Mouse (Mus musculus) lung, embryonic 16.5 days (tissue): ENCODE results near the gene Hap1. TPM values are rescaled to one million over a fixed set of nuclear protein-coding genes. Genes with fewer than 3 reads are reported as not detected.

ENCODE experiments used
- ATAC-seq: fragments of 200-750 bp; cut with Nextera tagmentation; 2 replicates; pipeline ENCODE4 v1.8.0; 2017; ENCODE audit warnings: low read depth, mild to moderate bottlenecking, moderate library complexity
- H3K27ac ChIP-seq: fragments of 300-500 bp; sonication (generic); 2 replicates; pipeline ENCODE4 v1.5.1; 2014; ENCODE audit warnings: mild to moderate bottlenecking, control low read depth, low read length
- H3K27me3 ChIP-seq: fragments of 300-500 bp; sonication (generic); 2 replicates; pipeline ENCODE4 v1.6.1; 2014; ENCODE audit warnings: low read depth, low read length, mixed read lengths; ENCODE audit not compliant: control insufficient read depth, insufficient read depth
- H3K36me3 ChIP-seq: fragments of 300-500 bp; sonication (generic); 2 replicates; pipeline ENCODE4 v1.6.1; 2014; ENCODE audit warnings: low read length; ENCODE audit not compliant: control insufficient read depth, insufficient read depth
- H3K4me1 ChIP-seq: fragments of 300-500 bp; sonication (generic); replicated peaks from 2 replicates; pipeline ENCODE4 v1.6.1; 2014; ENCODE audit warnings: low read length, mixed read lengths; ENCODE audit not compliant: control insufficient read depth, insufficient read depth
- H3K4me2 ChIP-seq: fragments of 300-500 bp; sonication (generic); 2 replicates; pipeline ENCODE4 v1.6.1; 2014; ENCODE audit warnings: low read depth, low read length, control low read depth
- H3K4me3 ChIP-seq: fragments of 300-500 bp; sonication (generic); 2 replicates; pipeline ENCODE4 v1.5.1; 2014; ENCODE audit warnings: mild to moderate bottlenecking, low read length, control low read depth
- H3K9ac ChIP-seq: fragments of 300-500 bp; sonication (generic); 2 replicates; pipeline ENCODE4 v1.6.1; 2014; ENCODE audit warnings: low read length, control low read depth
- H3K9me3 ChIP-seq: fragments of 300-500 bp; sonication (generic); 2 replicates; pipeline ENCODE4 v1.6.1; 2016; ENCODE audit warnings: low read length; ENCODE audit not compliant: control insufficient read depth
- WGBS: fragments of 180-500 bp; shearing (Covaris S2); extraction: QIAGEN DNeasy Blood & Tissue Kit; methylation state at CpG from one replicate; pipeline ENCODE4 v1.1.7; 2014; 5-methylcytosine and 5-hydroxymethylcytosine counted together
- polyA plus RNA-seq: library from polyadenylated mRNA; unstranded; fragments of >200 nt; fragmentation: Nextera tagmentation; extraction: Ambion mirVana; gene quantifications from 2 replicates; pipeline ENCODE4 v1.2.1, GENCODE M21; 2015

Gene Hap1
- polyA plus RNA-seq, 1 experiment from 2014 or later = 19.7 TPM

- no peak overlapping the region for H3K4me2 ChIP-seq
- WGBS = 87% methylated on average over 7 of the region's 7 CpGs
- no peak overlapping the region for H3K9ac ChIP-seq
- H3K27me3 ChIP-seq = no peaks in the 10 kb centered on the region
- peak overlapping the region; percentile 53; the same call in 1 of the 2 replicates for H3K27ac ChIP-seq
- no peaks in the 10 kb centered on the region for H3K36me3 ChIP-seq
- H3K9me3 ChIP-seq = no peaks in the 10 kb centered on the region
- H3K4me3 ChIP-seq = no peak overlapping the region
- no peak for ATAC-seq
- H3K4me1 ChIP-seq = peaks cover 54% of the 10 kb centered on the region
These were observed 42.6 kb upstream of the Hap1 start for GRCm38 (mm10) chr11:100398517-100398916.

GRCm38 (mm10) chr11:100397600-100398389 is 41.9 kb upstream of the Hap1 start, which contains the start of gene Jup:
TSS of gene Jup (minus strand) at chr11:100397763.
- Histone ChIP-seq H3K4me2 (peak within 1 kb of the TSS; percentile 59), H3K9ac (peak within 1 kb of the TSS; percentile 88), H3K36me3 (no peaks in the 10 kb centered on the region), H3K27me3 (no peaks in the 10 kb centered on the region), H3K9me3 (no peaks in the 10 kb centered on the region), H3K4me3 (peak within 1 kb of the TSS; percentile 86), H3K27ac (peak within 1 kb of the TSS; percentile 93), H3K4me1 (peaks cover 57% of the 10 kb centered on the region)
- under 1% methylated on average over 35 of the region's 37 CpGs for WGBS
- ATAC-seq = peak; percentile 97

DNA sequence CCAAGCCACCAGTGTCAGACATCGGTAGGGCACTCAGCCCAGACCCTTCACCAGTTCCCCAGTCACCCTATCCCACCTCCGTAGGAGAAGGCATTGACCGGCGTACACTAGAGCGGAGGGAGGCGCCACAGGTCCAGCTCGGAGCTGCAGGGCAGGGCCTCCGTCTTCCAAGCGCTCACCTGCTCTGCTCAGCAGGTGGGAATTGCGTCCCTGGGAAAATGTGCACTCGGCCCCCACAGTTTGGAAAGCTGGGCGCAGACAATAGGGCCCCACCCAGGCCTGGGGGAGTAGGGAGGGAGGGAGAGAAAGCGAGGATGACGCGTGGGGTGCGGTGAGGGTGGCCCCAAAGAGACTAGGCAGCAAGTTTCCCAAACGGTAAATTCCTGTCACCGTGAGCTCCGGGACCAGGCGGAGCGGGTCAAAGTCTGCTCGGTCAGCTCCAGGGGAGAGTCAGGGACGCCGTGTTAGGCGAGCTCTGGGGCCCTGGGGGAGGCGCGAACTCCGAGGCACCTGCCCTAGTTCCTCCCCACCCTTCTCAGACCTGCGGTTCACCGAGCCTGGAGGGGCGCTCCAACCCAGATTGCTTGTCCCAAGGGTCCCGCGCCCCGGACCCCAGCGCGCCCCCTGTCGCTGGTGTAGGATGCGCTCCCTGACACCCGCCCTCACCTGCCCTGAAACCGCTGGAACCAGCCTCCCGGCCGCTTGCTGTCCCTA is 41.1 kb upstream of the Hap1 start:
- Histone ChIP-seq H3K9me3 (no peaks in the 10 kb centered on the region), H3K9ac (peak overlapping the region; percentile 88), H3K4me2 (peak overlapping the region; percentile 59), H3K4me1 (peaks cover 58% of the 10 kb centered on the region), H3K4me3 (peak overlapping the region; percentile 86), H3K27ac (peak overlapping the region; percentile 93), H3K27me3 (no peaks in the 10 kb centered on the region), H3K36me3 (no peaks in the 10 kb centered on the region)
- ATAC-seq = no peak
- 1% methylated on average over 42 of the region's 42 CpGs for WGBS

DNA sequence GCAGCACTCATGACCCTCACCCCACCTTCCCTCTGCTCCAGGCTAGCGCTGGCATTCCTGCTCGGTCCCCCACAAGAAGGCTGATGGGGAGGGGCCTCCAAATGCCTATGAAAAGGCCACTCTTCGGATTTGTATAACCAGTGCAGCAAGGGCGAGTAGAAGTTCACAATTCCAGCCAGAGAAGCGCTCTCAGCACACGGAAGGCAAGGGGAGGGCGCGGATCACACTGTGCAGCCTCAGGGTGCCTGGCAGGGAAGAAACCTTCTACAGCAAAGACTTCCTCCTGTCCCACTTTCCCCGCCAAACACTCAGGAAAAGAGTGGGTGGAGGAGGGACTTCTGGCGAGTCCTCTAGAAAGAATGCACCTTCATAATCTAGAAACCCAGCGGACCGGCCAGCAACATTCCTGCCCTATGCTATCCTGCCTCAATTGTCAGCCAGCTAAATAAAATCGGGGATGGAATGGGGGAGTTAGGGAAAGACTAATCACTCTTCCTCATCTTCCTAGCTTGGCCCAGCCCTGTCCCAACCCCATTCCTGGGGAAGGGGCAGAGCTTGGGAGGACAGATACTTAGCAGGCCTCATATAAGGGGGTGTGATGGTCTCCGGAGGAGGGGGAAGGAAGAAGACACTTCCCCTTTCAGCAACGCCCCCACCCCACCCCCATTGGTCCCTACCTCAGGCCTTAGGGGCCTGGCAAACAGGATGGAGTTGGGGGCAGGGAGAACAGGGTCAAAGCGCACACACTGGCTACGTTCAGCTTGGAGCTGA is 40.1 kb upstream of the Hap1 start:
- peak overlapping the region; percentile 86 for H3K4me3 ChIP-seq
- no peaks in the 10 kb centered on the region for H3K9me3 ChIP-seq
- H3K4me1 ChIP-seq = peaks cover 66% of the 10 kb centered on the region
- H3K36me3 ChIP-seq = no peaks in the 10 kb centered on the region
- WGBS = 23% methylated on average over 17 of the region's 17 CpGs
- no peak for ATAC-seq
- no peaks in the 10 kb centered on the region for H3K27me3 ChIP-seq
- peak overlapping the region; percentile 59 for H3K4me2 ChIP-seq
- H3K27ac ChIP-seq = peak overlapping the region; percentile 93
- peak overlapping the region; percentile 88 for H3K9ac ChIP-seq

- WGBS = 16% methylated on average over 11 of the region's 11 CpGs
- Histone ChIP-seq H3K9ac (peak overlapping the region; percentile 88), H3K4me3 (peak overlapping the region; percentile 86), H3K27ac (peak overlapping the region; percentile 93), H3K4me2 (peak overlapping the region; percentile 59), H3K27me3 (no peaks in the 10 kb centered on the region), H3K4me1 (peaks cover 74% of the 10 kb centered on the region), H3K36me3 (no peaks in the 10 kb centered on the region), H3K9me3 (no peaks in the 10 kb centered on the region)
- no peak for ATAC-seq
These were observed 39.3 kb upstream of the Hap1 start for GRCm38 (mm10) chr11:100395200-100395599.

DNA sequence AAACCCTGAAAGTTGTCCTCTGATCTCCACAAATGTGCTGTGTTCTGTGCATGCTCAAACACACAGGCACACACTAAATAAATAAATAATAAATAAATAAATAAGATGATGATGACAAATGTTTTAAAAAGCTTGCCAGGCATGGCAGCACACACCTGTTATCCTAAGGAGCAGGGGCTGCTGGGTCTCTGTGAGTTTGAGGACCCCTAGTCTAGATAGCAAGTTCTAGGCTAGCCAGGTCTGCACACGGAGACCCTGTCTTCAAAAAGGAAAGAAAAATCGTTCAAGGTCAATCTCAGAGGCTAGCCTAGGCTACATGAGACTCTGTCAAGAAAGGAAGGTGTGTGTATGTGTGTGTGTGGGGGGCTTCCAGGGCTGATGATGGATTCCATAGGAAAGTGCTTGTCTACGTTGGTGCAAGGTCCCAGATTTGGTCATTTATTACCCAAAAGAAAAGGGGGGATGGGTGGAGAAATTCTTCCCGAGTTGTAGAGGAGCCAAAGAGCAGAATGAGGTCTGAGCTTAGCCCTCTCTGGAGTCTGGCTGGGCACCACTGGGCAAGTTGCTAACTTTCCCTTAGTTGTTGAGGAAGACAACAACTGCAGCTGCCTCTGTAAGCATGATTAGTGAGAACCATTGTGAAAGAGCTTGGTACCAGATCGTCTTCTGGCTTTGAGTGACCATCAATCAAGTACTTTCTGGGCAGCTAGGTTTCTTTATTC is 38.6 kb upstream of the Hap1 start:
- no peaks in the 10 kb centered on the region for H3K27me3 ChIP-seq
- peak overlapping the region; percentile 88; the same call in 1 of the 2 replicates for H3K9ac ChIP-seq
- peak overlapping the region; percentile 59 for H3K4me2 ChIP-seq
- 42% methylated on average over 5 of the region's 5 CpGs for WGBS
- H3K4me1 ChIP-seq = peaks cover 79% of the 10 kb centered on the region
- peak overlapping the region; percentile 86 for H3K4me3 ChIP-seq
- H3K9me3 ChIP-seq = no peaks in the 10 kb centered on the region
- peak overlapping the region; percentile 93 for H3K27ac ChIP-seq
- no peaks in the 10 kb centered on the region for H3K36me3 ChIP-seq
- ATAC-seq = no peak

- Histone ChIP-seq H3K36me3 (no peaks in the 10 kb centered on the region), H3K4me2 (no peak overlapping the region), H3K4me3 (no peak overlapping the region), H3K9ac (no peak overlapping the region), H3K27me3 (no peaks in the 10 kb centered on the region), H3K4me1 (peaks cover 83% of the 10 kb centered on the region), H3K27ac (no peak overlapping the region), H3K9me3 (no peaks in the 10 kb centered on the region)
- 50% methylated on average over 7 of the region's 7 CpGs for WGBS
- ATAC-seq = no peak
These were observed 37.8 kb upstream of the Hap1 start for GRCm38 (mm10) chr11:100393733-100394132.

GRCm38 (mm10) chr11:100392958-100393357 is 37.0 kb upstream of the Hap1 start:
- Histone ChIP-seq H3K4me2 (0 out of 2 replicates have a peak overlapping the region, but pooled peaks have one; percentile 4), H3K9me3 (no peaks in the 10 kb centered on the region), H3K4me1 (peaks cover 84% of the 10 kb centered on the region), H3K27me3 (no peaks in the 10 kb centered on the region), H3K36me3 (no peaks in the 10 kb centered on the region), H3K9ac (no peak overlapping the region), H3K27ac (0 out of 2 replicates have a peak overlapping the region, but pooled peaks have one; percentile 10), H3K4me3 (no peak overlapping the region)
- no peak for ATAC-seq
- 68% methylated on average over 5 of the region's 5 CpGs for WGBS
